Mouse (Mus musculus) lung, postnatal 14 days (tissue): ENCODE measurements around the gene Prss30.
"Not testable (repeated sequence)": the region's sequence is repeated elsewhere in the genome, so short reads cannot be mapped to it uniquely, and the experiment has no call there.

Experiments used
- DNase-seq: peaks from one replicate; pipeline ENCODE4 v3.0.0; 2021

Gene Prss30

GRCm38 (mm10) chr17:23982912-23983311 lies 2.5 kb upstream of the Prss30 start:
- DNase-seq = no peak

- DNase-seq = no peak
Observed at GRCm38 (mm10) chr17:23979471-23979870, 895 bp downstream of the Prss30 start.

- DNase-seq = no peak
Observed at GRCm38 (mm10) chr17:23976665-23977064, 3.7 kb downstream of the Prss30 start.

- no peak for DNase-seq
Observed at GRCm38 (mm10) chr17:23971315-23971714, 9.1 kb downstream of the Prss30 start.

- DNase-seq = peak; percentile 88
Observed at GRCm38 (mm10) chr17:23969231-23969630, 11.1 kb downstream of the Prss30 start.

GRCm38 (mm10) chr17:23968780-23969179 lies 11.6 kb downstream of the Prss30 start:
- no peak for DNase-seq

GRCm38 (mm10) chr17:23966658-23967401 lies 13.5 kb downstream of the Prss30 start:
- DNase-seq = no peak

GRCm38 (mm10) chr17:23965805-23966425 lies 14.5 kb downstream of the Prss30 start:
- DNase-seq = no peak

- DNase-seq = no peak
Observed at GRCm38 (mm10) chr17:23961573-23962122, 18.7 kb downstream of the Prss30 start.

- DNase-seq = peak; percentile 84
Observed at GRCm38 (mm10) chr17:23960084-23960738, 20.2 kb downstream of the Prss30 start.

- no peak for DNase-seq
Observed at GRCm38 (mm10) chr17:23955174-23955573, 25.2 kb downstream of the Prss30 start, which contains the start of gene Sbpl. Sbpl (minus strand) TSS chr17:23955274.

GRCm38 (mm10) chr17:23950828-23951227 lies 29.5 kb downstream of the Prss30 start:
- DNase-seq = not testable (repeated sequence)

GRCm38 (mm10) chr17:23949068-23949467 lies 31.3 kb downstream of the Prss30 start:
- DNase-seq = no peak

- DNase-seq = not testable (repeated sequence)
Observed at GRCm38 (mm10) chr17:23947486-23947885, 32.9 kb downstream of the Prss30 start.

GRCm38 (mm10) chr17:23941372-23941771 lies 39.0 kb downstream of the Prss30 start, which contains the start of gene Sbp:
Sbp (plus strand) TSS chr17:23941672.
- no peak for DNase-seq

GRCm38 (mm10) chr17:23931157-23931556 lies 49.2 kb downstream of the Prss30 start:
- DNase-seq = no peak

- DNase-seq = peak; percentile 56
Observed at GRCm38 (mm10) chr17:23925090-23925493, 55.3 kb downstream of the Prss30 start.

- peak; percentile 88 for DNase-seq
Observed at GRCm38 (mm10) chr17:23924531-23925007, 55.8 kb downstream of the Prss30 start.
